Mouse (Mus musculus): ENCODE results near the gene Rasgef1a. TPM values are rescaled to one million over a fixed set of nuclear protein-coding genes. Genes with fewer than 3 reads are reported as not detected.

Gene Rasgef1a
- polyA plus RNA-seq, 1 experiment: 0.30 TPM

GRCm38 (mm10) chr6:118097765-118098365, 86.6 kb downstream of the Rasgef1a start:
- peaks cover 13% of the 10 kb centered on the region for H3K4me1 ChIP-seq
- H3K9me3 ChIP-seq: peaks cover 8% of the 10 kb centered on the region
- no peak overlapping the region for H3K4me3 ChIP-seq (replicated peaks)
- peaks cover 6% of the 10 kb centered on the region for H3K27me3 ChIP-seq (replicated peaks)
- no peaks in the 10 kb centered on the region for H3K36me3 ChIP-seq (replicated peaks; ENCODE audit: low read length)
- no peak for TF ChIP-seq GATA1 (IDR thresholded peaks at IDR 0.05; ENCODE audit: borderline replicate concordance, low read length)
- TF ChIP-seq FLI1 (IDR thresholded peaks at IDR 0.05; ENCODE audit: low read length): no peak

- Histone ChIP-seq H3K4me1 (peaks cover 13% of the 10 kb centered on the region), H3K27me3 (replicated peaks) (no peaks in the 10 kb centered on the region), H3K4me3 (replicated peaks) (peak overlapping the region; percentile 44), H3K36me3 (replicated peaks; ENCODE audit: low read length) (no peaks in the 10 kb centered on the region), H3K9me3 (peaks cover 8% of the 10 kb centered on the region)
- TF ChIP-seq FLI1 (IDR thresholded peaks at IDR 0.05; ENCODE audit: low read length) (no peak), GATA1 (IDR thresholded peaks at IDR 0.05; ENCODE audit: borderline replicate concordance, low read length) (no peak)
Observed at GRCm38 (mm10) chr6:118099311-118099802, 88.1 kb downstream of the Rasgef1a start.

GRCm38 (mm10) chr6:118111810-118112209, 100.6 kb downstream of the Rasgef1a start:
- no peaks in the 10 kb centered on the region for H3K9me3 ChIP-seq
- H3K4me1 ChIP-seq: peaks cover 11% of the 10 kb centered on the region; the same call in 1 of the 2 replicates
- TF ChIP-seq GATA1 (IDR thresholded peaks at IDR 0.05; ENCODE audit: borderline replicate concordance, low read length): no peak
- no peak for TF ChIP-seq FLI1 (IDR thresholded peaks at IDR 0.05; ENCODE audit: low read length)
- no peaks in the 10 kb centered on the region for H3K27me3 ChIP-seq (replicated peaks)
- peaks cover 97% of the 10 kb centered on the region for H3K36me3 ChIP-seq (replicated peaks; ENCODE audit: low read length)
- no peak overlapping the region for H3K4me3 ChIP-seq (replicated peaks)

GRCm38 (mm10) chr6:118122767-118123166, 111.5 kb downstream of the Rasgef1a start:
- H3K4me1 ChIP-seq: peaks cover 46% of the 10 kb centered on the region
- TF ChIP-seq GATA1 (IDR thresholded peaks at IDR 0.05; ENCODE audit: borderline replicate concordance, low read length): no peak
- TF ChIP-seq FLI1 (IDR thresholded peaks at IDR 0.05; ENCODE audit: low read length): no peak
- no peaks in the 10 kb centered on the region for H3K27me3 ChIP-seq (replicated peaks)
- no peak overlapping the region for H3K4me3 ChIP-seq (replicated peaks)
- no peaks in the 10 kb centered on the region for H3K9me3 ChIP-seq
- H3K36me3 ChIP-seq (replicated peaks; ENCODE audit: low read length): peaks cover 84% of the 10 kb centered on the region

- TF ChIP-seq FLI1 (IDR thresholded peaks at IDR 0.05; ENCODE audit: low read length) (no peak), GATA1 (IDR thresholded peaks at IDR 0.05; ENCODE audit: borderline replicate concordance, low read length) (no peak)
- Histone ChIP-seq H3K36me3 (replicated peaks; ENCODE audit: low read length) (peaks cover 51% of the 10 kb centered on the region), H3K27me3 (replicated peaks) (no peaks in the 10 kb centered on the region), H3K4me1 (peaks cover 73% of the 10 kb centered on the region), H3K4me3 (replicated peaks) (no peak overlapping the region), H3K9me3 (no peaks in the 10 kb centered on the region)
Observed at GRCm38 (mm10) chr6:118126577-118126976, 115.3 kb downstream of the Rasgef1a start.

- Histone ChIP-seq H3K36me3 (replicated peaks; ENCODE audit: low read length) (peaks cover 50% of the 10 kb centered on the region), H3K27me3 (replicated peaks) (no peaks in the 10 kb centered on the region), H3K4me3 (replicated peaks) (peak overlapping the region; percentile 88), H3K4me1 (peaks cover 72% of the 10 kb centered on the region), H3K9me3 (no peaks in the 10 kb centered on the region)
- no peak for TF ChIP-seq FLI1 (IDR thresholded peaks at IDR 0.05; ENCODE audit: low read length)
- no peak for TF ChIP-seq GATA1 (IDR thresholded peaks at IDR 0.05; ENCODE audit: borderline replicate concordance, low read length)
Observed at GRCm38 (mm10) chr6:118127198-118127597, 116.0 kb downstream of the Rasgef1a start.

GRCm38 (mm10) chr6:118127827-118128487, 116.7 kb downstream of the Rasgef1a start:
- Histone ChIP-seq H3K36me3 (replicated peaks; ENCODE audit: low read length) (peaks cover 42% of the 10 kb centered on the region), H3K4me1 (peaks cover 70% of the 10 kb centered on the region), H3K27me3 (replicated peaks) (no peaks in the 10 kb centered on the region), H3K4me3 (replicated peaks) (peak overlapping the region; percentile 88), H3K9me3 (no peaks in the 10 kb centered on the region)
- TF ChIP-seq GATA1 (IDR thresholded peaks at IDR 0.05; ENCODE audit: borderline replicate concordance, low read length) (no peak), FLI1 (IDR thresholded peaks at IDR 0.05; ENCODE audit: low read length) (no peak)

GRCm38 (mm10) chr6:118130022-118130421, 118.8 kb downstream of the Rasgef1a start:
- no peaks in the 10 kb centered on the region for H3K27me3 ChIP-seq (replicated peaks)
- no peak overlapping the region for H3K4me3 ChIP-seq (replicated peaks)
- H3K4me1 ChIP-seq: peaks cover 77% of the 10 kb centered on the region
- peaks cover 24% of the 10 kb centered on the region for H3K36me3 ChIP-seq (replicated peaks; ENCODE audit: low read length)
- no peak for TF ChIP-seq GATA1 (IDR thresholded peaks at IDR 0.05; ENCODE audit: borderline replicate concordance, low read length)
- no peak for TF ChIP-seq FLI1 (IDR thresholded peaks at IDR 0.05; ENCODE audit: low read length)
- no peaks in the 10 kb centered on the region for H3K9me3 ChIP-seq

GRCm38 (mm10) chr6:118134461-118134860, 123.2 kb downstream of the Rasgef1a start:
- Histone ChIP-seq H3K36me3 (replicated peaks; ENCODE audit: low read length) (peaks cover 7% of the 10 kb centered on the region), H3K4me3 (replicated peaks) (no peak overlapping the region), H3K27me3 (replicated peaks) (no peaks in the 10 kb centered on the region), H3K9me3 (no peaks in the 10 kb centered on the region), H3K4me1 (peaks cover 77% of the 10 kb centered on the region)
- TF ChIP-seq FLI1 (IDR thresholded peaks at IDR 0.05; ENCODE audit: low read length): no peak
- no peak for TF ChIP-seq GATA1 (IDR thresholded peaks at IDR 0.05; ENCODE audit: borderline replicate concordance, low read length)

GRCm38 (mm10) chr6:118137148-118137547, 125.9 kb downstream of the Rasgef1a start:
- TF ChIP-seq FLI1 (IDR thresholded peaks at IDR 0.05; ENCODE audit: low read length): no peak
- TF ChIP-seq GATA1 (IDR thresholded peaks at IDR 0.05; ENCODE audit: borderline replicate concordance, low read length): no peak
- H3K4me1 ChIP-seq: peaks cover 76% of the 10 kb centered on the region
- H3K36me3 ChIP-seq (replicated peaks; ENCODE audit: low read length): peaks cover 3% of the 10 kb centered on the region
- peak overlapping the region; percentile 77 for H3K4me3 ChIP-seq (replicated peaks)
- peaks cover 5% of the 10 kb centered on the region; the same call in 1 of the 2 replicates for H3K9me3 ChIP-seq
- no peaks in the 10 kb centered on the region for H3K27me3 ChIP-seq (replicated peaks)
